Mouse (Mus musculus) Muller cell, postnatal 12 days (primary cell): ENCODE results near the gene Erich4.
A peak's percentile ranks its signal among the peaks of the same experiment; 100 is the strongest.

Experiments used
- DNase-seq: peaks from one replicate; pipeline ENCODE4 v3.0.0-alpha.2; 2015; ENCODE audit errors: inconsistent ontology term

Erich4 gene

DNA sequence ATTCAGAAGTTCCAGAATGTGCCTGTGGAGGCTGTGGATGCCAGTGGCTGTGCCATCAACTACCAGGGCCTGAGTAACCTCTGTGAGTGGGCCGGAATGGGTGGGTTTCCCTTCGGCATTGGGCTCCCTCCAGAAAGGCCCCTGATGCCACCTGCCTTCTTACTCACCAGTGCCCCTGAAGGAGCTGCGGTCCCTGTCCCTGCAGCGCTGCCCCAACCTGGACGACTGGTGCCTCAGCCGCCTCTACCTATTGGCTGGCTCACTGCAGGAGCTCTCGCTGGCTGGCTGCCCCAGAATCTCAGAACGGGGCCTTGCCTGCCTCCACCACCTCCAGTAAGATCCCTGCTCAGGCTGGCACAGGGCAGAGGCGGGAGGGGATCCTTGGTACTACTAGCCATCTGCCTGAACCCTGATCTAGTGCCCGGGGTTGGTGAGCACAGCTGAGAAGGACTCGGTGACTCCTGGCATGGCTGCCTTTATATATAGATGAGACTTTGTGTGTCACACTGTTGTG is 8.2 kb upstream of the Erich4 start:
- DNase-seq, result no peak

DNA sequence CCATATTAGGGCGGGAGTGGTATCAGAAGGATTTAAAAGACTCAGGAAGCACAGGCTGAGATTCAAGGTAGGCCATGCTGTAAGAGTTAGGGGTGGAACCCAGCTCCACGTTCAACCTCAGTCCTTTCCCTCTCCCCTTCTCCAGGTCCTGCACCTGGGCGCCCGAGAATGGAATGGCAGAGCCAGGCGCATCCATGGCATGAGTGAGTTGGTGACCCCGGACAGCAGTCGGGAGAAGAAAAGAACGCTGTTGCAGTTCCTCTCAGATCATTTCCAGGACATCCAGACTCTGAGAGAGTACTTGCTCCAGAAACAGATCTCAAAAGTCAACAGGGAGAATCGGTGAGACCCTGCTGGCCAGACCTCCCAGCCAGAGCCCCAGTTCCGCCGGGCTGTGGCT is 5.1 kb upstream of the Erich4 start:
- DNase-seq, result no peak

DNA sequence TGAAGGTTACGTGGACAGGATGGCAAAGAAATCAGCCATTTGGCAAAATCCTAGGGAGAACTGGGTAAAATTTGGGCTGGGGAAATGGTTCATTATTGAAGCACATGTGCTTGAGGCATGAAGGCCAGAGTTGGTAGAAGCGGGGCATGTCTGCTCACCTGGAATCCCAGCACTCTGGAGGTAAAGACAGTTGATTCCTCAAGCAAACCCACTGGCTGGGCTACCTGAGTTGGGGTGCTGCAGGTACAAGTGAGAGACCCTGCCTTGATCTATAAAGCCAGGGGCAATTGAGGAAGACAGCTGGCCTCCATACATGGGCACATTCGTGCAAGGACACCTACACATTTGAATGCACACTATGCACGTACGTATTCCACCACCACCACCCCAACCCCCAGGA is 4.4 kb upstream of the Erich4 start:
- DNase-seq, result no peak

DNA sequence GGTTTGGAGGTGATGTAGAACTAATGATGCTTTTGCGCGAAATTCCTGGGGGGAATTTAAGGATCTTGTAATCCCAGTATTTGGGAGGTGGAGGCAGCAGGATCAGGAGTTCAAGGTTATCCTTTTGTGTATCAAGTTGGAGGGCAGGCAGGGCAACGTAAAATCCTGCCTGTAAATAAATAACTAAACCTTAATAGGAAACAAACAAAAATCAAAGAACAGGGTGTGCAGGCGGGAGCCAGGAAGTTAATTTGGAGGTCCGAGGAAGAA is 4.0 kb upstream of the Erich4 start:
- no peak for DNase-seq

DNA sequence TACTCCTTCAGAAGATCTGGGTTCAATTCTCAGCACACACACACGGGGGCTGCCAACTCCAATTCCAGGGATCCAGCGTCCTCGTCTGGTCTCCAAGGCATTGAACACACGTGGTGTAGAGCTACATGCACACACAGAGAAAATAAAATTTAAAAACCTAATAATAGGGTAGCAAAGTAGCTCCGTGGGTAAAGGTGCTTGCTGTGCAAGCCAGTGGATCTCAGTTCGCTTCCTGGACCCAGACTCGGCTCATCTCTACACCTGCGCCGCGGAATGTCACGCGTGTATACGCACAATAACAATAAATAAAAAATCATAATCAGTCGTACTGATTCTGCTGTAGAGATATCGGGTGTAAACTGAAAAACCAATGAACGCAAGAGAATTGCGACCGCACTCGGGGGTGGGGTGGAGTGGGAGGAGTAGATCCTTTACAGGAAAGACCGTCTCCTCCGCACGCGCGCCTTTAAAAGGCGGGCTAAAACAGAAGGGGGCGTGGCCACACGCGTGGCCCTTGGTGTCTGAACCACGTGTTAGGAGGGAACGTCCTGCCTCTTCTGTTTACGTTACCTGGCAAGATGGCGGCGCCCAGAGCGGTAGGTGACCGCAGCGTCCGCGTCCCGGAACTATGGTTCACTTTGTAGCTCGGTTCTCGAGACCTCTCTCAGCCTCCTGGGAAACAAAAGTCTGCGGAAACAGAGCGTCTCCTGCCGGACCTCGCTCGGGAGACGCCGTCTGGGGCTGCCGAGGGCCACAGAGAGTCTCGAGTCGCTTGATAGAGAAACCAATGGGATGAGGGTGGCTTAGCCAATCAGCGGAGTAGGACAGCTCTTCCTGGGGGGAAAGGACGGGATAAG is 3.4 kb upstream of the Erich4 start, which contains the start of gene Dmac2:
Gene Dmac2, plus strand, starts transcription at position 550 of the 857 bp plus-strand sequence.
- peak; percentile 94 for DNase-seq

DNA sequence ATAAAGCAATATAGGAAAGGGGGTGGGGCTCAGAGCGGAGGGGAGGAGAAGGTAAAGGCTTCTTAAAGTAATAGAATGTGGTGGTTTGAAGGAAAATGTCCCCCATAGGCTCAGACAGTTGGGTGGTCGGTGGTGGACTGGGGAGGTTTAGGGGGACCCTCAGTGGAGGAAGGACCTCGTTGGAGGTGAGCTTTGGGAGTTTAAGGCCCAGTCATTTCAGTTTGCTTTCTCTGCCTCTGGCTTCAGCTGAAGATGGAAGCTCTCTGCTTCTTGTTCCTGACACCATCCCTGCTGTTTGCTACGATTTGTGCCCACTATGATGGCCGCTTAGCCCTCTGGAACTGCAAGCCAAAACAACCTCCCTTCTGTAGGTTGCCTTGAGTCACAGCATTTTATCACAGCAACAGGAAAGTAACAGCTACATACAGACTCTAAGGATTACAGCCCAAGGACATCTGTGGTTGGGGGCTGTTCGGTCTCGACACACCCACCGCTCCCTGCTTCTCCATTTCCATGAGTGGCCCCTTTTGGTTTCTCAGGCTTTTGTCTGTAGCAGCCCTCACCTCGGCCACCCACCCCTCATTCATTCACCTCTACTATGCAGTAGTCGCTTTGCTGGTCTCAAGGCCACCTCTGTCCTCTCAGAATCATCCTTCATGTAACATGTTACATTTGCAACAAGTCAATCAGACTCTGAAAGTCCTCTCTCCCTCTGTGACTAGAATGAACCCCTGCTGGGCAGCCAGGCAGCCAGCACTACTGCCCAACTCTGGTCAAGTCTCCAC is 1.9 kb upstream of the Erich4 start:
- DNase-seq, result no peak

DNA sequence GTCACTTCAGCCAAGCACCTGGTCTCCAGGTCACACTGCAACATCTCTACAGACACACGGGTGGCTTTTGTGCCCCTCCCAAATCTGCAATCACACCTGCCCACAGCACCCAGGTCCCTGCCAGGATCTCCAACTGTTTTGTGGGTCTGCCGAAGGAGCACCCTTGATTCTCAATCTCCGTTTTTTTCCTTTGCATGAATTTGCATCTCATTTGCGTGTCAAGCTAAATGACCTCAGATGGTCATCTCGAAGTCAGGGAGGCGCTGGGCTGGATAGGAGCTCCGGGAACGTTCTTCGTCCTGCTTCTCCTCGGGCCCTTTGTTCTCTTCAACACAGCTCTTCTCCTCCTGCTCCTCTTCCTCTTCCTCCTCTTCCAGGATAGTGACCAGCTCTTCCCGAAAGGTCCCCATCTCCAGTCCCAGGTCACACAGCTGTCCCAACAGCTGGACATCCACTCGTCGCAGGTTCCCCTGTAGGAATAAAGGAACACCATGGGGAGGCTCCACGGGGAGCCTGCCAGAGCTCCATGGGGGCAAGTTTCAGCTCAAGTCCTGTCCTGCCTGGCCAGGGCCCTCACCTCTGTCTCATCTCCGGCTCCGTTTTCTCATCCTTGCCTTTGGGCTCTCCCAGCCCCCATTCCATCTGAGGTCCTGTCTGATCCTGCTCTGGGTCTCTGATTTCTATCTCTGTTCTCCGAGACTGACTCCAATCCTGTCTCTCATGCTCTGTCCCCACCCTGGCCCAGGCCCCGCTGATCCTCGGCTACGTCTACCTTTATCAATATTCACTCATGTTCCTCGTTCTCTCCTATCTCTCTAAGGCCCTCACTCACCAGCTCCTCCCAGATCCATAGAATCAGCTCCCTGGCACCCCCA is 624 bp downstream of the Erich4 start:
- DNase-seq, result no peak

DNA sequence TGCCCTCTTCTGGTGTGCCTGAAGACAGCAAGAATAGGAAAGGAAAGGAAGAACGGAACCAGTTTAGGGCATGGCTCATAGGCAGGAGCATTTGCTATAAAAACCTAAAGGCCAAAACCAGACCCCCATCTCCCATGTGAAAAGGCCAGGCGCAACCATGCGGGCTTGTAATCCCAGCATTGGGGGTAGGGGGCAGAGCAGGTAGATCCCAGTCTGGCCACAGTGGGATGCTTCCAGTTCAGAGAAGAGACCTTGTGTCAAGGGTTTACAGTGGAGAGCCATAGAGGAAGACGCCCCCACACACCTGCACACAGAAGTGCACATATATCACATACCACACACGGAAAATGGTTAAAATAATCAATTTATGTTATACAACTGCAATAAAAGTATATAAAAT is 1.6 kb downstream of the Erich4 start:
- DNase-seq, result no peak

DNA sequence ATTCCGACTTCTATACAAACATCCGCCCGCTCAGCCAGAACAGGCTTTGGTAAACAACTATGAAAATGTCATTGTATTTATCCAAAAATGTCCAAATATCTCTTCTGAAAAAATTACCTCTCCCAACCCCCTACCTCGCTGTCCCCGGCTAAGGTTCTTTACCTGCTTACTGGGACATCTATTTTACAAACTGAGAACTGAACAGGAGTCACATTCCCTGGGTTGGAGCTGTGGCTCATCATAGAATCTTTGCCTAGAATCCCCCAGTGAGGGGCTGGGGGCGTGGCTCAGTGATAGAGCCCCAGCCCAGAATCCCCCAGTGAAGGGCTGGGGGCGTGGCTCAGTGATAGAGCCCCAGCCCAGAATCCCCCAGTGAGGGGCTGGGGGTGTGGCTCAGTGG is 4.2 kb downstream of the Erich4 start:
- no peak for DNase-seq

DNA sequence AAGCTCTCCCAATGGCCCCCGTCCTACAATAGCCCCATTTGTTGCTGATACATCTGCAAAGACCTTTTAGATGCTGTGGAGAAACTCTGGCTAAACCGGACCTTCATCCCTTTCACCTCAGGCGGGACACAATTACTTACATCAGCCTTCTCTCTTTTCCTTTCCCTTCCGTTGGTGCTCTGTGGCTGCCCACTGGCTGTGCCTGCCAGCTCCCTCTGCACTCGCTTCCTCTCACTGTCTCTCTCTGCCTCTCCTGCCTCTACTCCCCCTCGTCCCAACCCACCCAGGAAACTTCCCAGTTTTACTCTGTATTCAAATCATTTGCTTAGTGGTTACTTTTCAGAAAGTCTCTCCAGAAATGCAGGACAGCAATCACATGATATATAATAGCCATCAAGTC is 5.6 kb downstream of the Erich4 start:
- no peak for DNase-seq

DNA sequence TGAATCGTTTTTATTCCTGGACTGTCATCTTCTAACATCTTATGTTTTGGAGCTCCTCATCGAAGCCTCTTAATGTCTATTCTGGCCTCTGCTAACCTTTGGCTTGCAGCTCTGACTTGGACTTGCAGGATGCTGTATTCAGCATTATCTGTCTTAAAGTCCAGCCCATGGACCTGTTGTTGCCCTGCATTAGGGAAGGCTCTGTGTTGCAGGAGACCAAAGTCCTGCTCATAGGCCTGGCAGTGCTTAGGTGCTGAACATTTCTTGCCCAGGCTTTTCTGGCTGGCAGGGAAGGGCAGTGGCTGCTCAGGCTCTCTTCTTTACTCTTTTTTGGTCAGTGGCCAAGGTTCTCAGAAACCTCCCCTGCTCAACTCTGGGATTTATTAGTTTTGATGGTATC is 8.5 kb downstream of the Erich4 start:
- DNase-seq, result no peak

DNA sequence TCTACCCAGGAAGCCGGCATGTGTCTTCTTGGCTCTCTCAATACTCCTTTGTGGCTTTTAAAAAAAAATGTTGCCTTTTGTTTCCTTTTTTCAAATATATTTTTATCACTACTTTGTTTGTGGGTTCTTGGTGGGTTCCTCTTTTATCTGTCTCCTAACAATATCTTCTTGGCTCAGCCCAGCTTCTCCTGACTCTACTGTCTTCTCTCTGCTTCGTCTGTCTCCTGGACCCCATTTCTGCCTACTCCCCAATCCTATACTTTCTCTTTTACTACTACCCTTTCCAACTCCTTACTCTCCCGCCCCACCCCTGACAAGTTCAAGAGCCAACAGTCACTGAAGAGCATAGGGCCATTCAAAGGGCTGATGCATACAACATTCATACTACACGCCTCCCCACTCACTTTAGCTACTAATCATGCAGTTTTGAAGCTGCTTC is 9.0 kb downstream of the Erich4 start:
- no peak for DNase-seq

DNA sequence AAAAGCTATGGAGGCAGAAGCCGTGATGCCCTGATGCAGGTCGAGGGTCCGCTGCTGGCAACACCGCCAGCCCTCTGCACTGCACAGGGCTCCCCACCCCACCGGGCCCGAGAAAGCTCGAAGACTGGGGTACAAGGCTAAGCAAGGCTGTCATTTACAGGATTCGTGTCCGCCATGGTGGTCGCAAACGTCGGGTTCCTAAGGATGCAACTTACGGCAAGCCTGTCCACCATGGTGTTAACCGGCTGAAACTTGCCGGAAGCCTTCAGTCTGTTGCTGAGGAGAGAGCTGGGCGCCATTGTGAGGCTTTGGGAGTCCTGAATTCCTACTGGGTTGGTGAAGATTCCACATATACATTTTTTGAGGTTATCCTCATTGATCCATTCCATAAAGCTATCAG is 14.3 kb downstream of the Erich4 start:
- DNase-seq, result no peak

DNA sequence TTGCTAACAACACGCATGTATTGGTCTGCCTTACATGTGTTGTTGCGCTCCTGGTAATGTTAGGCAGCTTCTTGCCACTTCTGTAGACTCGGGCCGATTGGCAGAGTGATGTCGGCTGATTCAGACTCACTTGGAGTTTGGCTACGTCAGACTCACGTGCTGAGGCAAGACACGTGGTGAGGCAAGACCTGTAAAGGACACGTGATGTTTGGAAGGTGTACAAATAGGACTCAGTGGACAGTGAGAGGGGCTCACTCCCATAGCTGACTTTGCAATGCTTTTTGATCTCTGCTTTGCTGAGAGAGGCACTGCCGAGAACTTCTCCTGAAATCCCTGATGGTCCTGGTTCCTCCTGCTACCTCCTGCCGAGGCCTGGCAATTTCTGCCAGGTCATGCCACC is 15.0 kb downstream of the Erich4 start:
- no peak for DNase-seq

DNA sequence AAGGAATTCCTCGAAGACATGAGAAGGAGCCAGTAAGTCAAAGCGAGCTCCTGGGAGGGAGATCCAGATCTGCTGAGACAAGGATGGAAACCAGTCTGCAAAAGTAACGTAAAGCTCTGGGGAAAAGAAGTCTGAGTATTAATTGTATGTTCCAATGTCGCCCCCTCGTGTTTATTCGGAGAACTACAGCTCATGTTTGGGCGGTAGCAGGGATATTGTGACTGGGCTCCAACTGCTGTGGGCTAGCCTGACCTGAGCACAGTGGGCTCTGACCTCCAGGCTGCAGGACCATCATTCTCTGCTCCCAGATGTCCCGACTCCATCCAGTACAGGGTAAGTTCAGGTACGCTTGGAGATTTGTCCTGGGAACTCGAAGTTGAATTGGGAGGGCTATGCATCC is 16.0 kb downstream of the Erich4 start:
- DNase-seq, result peak; percentile 47

DNA sequence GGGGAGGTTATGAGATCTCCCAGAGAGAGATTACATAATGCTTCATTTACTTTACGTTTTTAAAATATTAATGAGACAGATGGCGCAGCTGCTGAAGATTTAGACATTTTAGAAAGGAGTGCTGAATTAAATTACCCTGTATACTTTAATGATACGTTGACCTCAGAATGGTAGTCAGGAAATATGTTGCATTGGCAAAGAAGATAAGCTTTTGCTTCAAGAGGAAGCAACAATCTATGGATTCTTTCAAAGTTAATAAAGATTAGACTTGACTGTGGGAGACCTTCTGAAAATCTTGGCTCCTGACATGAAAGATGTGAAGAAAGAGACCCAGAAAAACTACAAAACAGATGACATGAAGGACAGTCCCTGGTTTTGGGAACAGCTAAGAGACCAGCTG is 21.8 kb downstream of the Erich4 start:
- DNase-seq, result no peak

DNA sequence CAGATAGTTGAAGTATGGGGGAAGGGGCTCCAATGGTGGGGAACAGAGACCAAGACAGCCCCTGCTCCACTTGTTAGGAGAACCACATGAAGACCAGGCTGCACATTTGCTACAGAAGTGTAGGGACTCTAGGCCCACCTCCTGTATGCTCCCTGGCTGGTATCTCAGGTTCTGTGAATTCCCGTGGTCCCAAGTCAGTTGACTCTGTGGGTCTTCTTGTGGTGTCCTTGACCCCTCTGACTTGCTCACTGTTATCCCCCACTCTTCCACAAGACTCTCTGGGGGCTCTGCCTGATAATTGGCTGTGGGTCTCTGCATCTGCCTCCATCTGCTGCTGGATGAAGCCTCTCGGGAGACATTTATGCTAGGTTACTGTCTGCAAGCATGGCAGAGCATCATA is 24.5 kb downstream of the Erich4 start:
- DNase-seq, result no peak

DNA sequence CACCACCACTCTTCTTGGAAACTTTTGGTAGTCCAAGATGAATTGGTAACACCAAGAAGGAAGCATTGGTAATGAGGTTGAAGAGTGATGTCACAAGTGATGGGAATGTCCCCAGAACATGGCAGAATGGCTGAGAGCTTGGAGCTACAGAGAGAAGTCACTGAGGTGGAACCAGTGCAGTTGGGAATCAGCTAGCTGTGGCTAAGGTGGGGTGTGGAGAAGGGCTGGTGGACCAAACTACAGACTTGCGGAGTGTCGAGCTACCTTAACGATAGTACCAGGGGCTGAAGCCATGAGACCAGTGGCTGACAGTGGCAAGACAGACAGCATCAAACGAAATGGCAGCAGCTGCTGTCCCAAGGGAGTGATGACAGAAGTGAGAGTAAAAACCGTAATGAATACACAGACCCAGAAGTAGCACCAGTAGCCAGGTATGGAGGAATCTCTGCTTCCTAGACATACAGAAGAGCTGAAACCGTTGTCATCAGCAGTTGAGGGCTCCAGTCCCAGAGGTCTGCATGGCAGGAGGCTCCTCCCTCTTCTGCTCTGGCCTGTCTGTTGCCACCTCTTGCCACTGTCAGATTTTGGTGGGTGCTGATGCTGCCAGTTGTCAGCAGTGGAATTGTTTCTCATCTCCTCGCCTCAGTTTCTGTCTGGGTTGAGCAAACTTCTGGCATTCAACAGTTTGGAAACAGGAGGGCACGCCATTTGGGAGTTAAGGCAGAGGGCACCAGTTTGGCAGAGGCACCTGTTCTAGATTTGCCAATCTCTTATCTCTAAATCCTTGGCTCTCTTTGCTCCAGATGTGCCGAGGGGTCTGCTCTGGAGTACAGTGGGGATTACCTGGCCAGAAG is 30.1 kb downstream of the Erich4 start:
- no peak for DNase-seq

DNA sequence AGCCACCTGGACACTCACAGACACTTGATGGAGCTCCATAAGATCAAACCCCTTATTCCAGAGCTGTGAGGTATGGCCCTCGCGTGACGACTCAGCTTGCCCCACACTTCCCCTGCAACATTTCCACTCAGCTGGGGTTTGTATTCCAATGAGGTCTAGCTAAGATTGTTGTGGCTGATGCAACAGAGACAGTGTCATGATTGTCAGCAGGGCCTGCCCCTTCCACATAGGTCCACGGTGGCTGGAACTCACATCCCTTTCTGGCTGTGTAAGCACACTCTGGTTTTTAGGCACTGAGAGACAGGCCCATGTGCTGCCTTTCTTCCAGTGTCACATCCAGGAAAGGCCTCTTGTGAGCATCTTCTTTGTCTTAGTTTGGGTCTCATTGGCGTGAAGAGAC is 31.0 kb downstream of the Erich4 start:
- no peak for DNase-seq

DNA sequence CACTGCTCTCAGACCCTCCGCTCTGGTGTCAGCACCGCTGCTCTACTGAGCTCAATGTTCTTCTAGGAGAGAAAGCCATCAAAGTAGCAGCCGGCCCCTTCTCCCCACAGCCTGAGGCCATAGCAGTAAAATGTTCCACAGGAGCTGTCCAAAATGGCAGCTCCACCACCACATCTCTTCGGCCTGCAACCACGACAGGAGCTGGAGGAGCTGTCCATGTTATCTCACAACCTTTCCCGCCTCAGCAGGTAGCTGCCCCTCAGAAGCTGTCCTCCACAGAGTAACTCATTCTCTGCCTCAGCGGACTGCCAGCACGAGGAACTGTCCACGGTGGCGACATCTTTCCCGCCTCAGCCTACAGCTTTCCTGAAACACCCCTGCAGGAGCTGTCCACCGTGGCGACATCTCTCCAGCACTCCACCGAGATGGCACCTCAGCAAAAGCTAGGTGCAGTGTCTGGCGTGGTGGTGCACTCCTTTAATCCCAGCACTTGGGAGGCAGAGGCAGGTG is 33.3 kb downstream of the Erich4 start:
- DNase-seq, result no peak

DNA sequence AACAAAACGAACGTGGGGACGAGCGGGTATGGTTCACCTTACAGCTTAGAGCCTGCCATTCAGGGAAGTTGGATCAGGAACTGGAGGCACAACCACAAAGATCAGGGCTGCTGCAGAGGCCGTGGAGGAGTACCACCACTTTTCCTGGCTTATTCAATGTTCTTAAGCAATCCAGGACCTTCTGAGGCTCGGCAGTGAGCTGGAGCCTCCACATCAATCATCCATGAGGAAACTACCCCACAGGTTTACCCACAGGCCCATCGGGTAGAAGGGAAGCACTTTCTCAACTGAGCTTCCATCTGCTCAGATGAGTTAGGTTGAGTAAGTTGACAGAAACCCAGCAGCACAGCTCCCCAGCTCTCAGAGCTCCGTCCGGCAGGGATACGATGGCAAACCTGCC is 36.3 kb downstream of the Erich4 start:
- DNase-seq, result no peak
